Mouse (Mus musculus): ENCODE results near the gene Tfcp2. TPM values are rescaled to one million over a fixed set of nuclear protein-coding genes. Genes with fewer than 3 reads are reported as not detected.

Gene Tfcp2
- polyA plus RNA-seq, 1 experiment from 2014 or later: 25.4 TPM

DNA sequence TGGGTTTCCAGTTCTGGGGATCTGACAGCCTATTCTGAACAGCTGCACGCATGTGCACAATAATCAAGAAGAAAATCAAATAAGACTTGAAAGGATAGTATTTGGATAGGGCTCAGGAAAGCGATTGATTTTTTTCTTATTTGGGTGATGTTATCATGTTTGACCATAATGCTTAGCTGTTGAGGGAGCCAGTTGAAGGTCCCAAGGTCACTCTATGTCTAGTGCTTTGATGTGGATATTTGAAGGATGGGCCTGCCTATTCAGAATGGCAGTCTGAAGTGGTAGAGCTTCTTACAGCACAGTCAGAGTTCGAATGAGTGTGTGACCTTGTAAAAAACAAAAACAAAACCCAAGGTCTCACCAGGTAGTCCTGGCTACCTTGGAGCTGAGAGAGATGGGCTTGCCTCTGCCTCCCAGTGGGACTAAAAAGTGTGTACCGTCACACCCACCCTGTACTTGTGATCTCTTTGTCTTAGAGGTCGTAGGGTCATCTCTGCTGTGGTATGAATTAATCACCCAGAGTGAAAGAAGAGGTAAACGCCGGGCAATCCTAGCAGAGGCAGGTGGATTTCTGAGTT, 77.8 kb downstream of the Tfcp2 start:
- Histone ChIP-seq H3K9ac (no peak overlapping the region), H3K4me3 (no peak overlapping the region), H3K27ac (no peak overlapping the region), H3K36me3 (peaks cover 68% of the 10 kb centered on the region), H3K9me3 (no peaks in the 10 kb centered on the region), H3K4me1 (peaks cover 10% of the 10 kb centered on the region), H3K27me3 (no peaks in the 10 kb centered on the region), H3K4me2 (no peak overlapping the region)
- no peak for ATAC-seq (ENCODE audit: insufficient number of reproducible peaks, low FRiP score, low TSS enrichment, low read depth)
- 84% methylated on average over 7 of the region's 7 CpGs for WGBS

DNA sequence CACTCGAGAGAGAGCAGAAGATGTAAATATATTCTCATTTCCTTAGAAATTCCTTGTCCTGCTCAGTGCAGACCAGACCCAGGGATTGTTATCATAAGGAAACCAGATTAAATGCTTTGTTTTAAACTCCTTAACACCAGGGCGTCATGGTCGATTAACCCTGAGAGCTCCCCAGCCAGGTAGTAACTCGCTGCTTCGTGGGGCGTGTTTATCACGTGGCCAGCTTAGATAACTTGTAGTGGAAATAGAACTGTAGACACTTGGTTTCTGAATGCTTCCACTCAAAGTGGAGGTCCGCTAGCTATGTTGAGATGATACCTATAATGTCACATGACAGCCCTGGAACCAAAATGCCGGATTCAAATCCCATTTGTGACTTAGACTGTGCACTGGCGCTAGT, 81.8 kb downstream of the Tfcp2 start:
- H3K4me1 ChIP-seq: peaks cover 18% of the 10 kb centered on the region
- H3K4me2 ChIP-seq: peak overlapping the region; percentile 71
- 71% methylated on average over 10 of the region's 10 CpGs for WGBS
- H3K9me3 ChIP-seq: no peaks in the 10 kb centered on the region
- no peak overlapping the region for H3K27ac ChIP-seq
- H3K4me3 ChIP-seq: peak overlapping the region; percentile 92
- no peak overlapping the region for H3K9ac ChIP-seq
- peaks cover 30% of the 10 kb centered on the region for H3K36me3 ChIP-seq
- H3K27me3 ChIP-seq: no peaks in the 10 kb centered on the region
- ATAC-seq (ENCODE audit: insufficient number of reproducible peaks, low FRiP score, low TSS enrichment, low read depth): no peak

DNA sequence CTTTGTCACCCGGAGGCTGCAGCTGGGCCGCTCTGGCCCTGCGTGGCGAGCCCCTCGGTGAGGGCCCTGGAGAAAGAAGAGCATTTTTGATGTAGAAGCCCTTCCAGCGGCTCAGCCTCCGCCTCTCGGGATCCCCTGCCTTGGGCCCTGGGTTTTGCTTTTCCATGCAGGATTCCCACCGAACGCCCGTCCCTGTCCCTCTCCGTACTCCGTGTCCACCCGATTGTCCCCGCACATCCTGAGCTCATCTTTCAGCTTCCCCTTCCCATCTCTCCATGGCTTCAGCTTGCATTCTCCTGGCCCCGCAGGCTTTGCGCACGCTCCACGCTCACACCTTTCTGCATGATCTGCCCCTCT, 82.6 kb downstream of the Tfcp2 start:
- H3K27me3 ChIP-seq: no peaks in the 10 kb centered on the region
- ATAC-seq (ENCODE audit: insufficient number of reproducible peaks, low FRiP score, low TSS enrichment, low read depth): no peak
- peak overlapping the region; percentile 74 for H3K9ac ChIP-seq
- H3K4me1 ChIP-seq: peaks cover 18% of the 10 kb centered on the region
- H3K36me3 ChIP-seq: peaks cover 22% of the 10 kb centered on the region
- WGBS: under 1% methylated on average over 19 of the region's 19 CpGs
- peak overlapping the region; percentile 92 for H3K4me3 ChIP-seq
- peak overlapping the region; percentile 87 for H3K27ac ChIP-seq
- no peaks in the 10 kb centered on the region for H3K9me3 ChIP-seq
- peak overlapping the region; percentile 71 for H3K4me2 ChIP-seq

DNA sequence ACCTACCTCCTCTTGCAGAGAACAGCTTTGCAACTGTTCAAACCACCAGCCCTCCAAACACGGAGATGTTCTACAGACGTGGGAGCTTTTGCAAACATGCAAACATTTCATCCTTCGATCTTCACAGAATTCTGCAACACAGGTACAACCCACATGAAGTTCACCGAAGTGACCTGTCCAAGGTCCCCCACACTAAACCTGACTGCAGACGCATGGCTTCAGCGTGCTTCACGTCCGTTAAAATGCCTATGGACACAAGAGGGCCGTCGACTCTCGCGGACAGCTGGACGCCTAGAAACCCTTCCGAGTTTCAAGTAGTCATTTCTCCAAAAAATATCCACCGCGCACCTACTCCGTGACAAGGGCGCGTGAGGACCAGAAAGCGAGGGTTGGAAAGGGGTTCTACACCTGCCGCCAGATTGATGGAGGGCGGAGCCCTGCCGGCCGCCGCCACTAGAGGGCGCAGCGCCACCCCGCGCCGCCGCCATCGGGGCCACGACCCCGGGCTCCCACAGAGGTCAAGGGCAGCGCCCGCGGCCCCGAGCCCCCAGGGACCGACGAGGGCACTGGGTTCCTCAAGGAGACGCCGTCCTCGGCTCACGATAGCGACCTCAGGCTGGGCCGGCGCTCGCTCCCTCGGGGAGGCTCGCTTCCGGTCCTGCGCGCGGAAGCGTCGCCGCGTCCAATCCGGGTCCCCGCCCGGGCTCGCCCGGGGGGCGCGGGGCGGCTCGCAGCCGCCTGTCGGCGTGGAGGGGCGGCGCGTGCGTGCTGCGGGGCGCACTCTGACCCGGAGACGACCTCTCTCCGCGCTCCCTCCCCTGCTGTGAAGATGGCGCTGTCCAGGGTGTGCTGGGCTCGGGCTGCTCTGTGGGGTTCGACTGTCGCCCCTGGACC, 83.3 kb downstream of the Tfcp2 start, which contains the start of gene Letmd1:
Gene Letmd1 (plus strand): TSS at position 729 of the 894 bp plus-strand sequence.
- Histone ChIP-seq H3K4me2 (peak within 1 kb of the TSS; percentile 71), H3K4me3 (peak within 1 kb of the TSS; percentile 92), H3K27me3 (no peaks in the 10 kb centered on the region), H3K36me3 (peaks cover 16% of the 10 kb centered on the region), H3K27ac (peak within 1 kb of the TSS; percentile 87), H3K9me3 (no peaks in the 10 kb centered on the region), H3K9ac (peak within 1 kb of the TSS; percentile 74), H3K4me1 (peaks cover 18% of the 10 kb centered on the region)
- ATAC-seq (ENCODE audit: insufficient number of reproducible peaks, low FRiP score, low TSS enrichment, low read depth): peak; percentile 91
- WGBS: 3% methylated on average over 83 of the region's 84 CpGs

GRCm38 (mm10) chr15:100467738-100468137, 84.1 kb downstream of the Tfcp2 start:
- H3K9ac ChIP-seq: no peak overlapping the region
- no peak for ATAC-seq (ENCODE audit: insufficient number of reproducible peaks, low FRiP score, low TSS enrichment, low read depth)
- WGBS: 41% methylated on average over 8 of the region's 8 CpGs
- H3K4me1 ChIP-seq: peaks cover 18% of the 10 kb centered on the region
- peak overlapping the region; percentile 92 for H3K4me3 ChIP-seq
- no peak overlapping the region for H3K27ac ChIP-seq
- peaks cover 10% of the 10 kb centered on the region; the same call in 1 of the 2 replicates for H3K36me3 ChIP-seq
- 0 out of 2 replicates have a peak, but pooled peaks cover 3% of the 10 kb centered on the region for H3K27me3 ChIP-seq
- H3K4me2 ChIP-seq: peak overlapping the region; percentile 71; the same call in 1 of the 2 replicates
- no peaks in the 10 kb centered on the region for H3K9me3 ChIP-seq

- peaks cover 18% of the 10 kb centered on the region for H3K4me1 ChIP-seq
- no peak overlapping the region for H3K4me2 ChIP-seq
- H3K27ac ChIP-seq: no peak overlapping the region
- ATAC-seq (ENCODE audit: insufficient number of reproducible peaks, low FRiP score, low TSS enrichment, low read depth): no peak
- H3K27me3 ChIP-seq: 0 out of 2 replicates have a peak, but pooled peaks cover 3% of the 10 kb centered on the region
- H3K4me3 ChIP-seq: no peak overlapping the region
- no peak overlapping the region for H3K9ac ChIP-seq
- WGBS: 77% methylated on average over 2 of the region's 2 CpGs
- no peaks in the 10 kb centered on the region for H3K36me3 ChIP-seq
- H3K9me3 ChIP-seq: no peaks in the 10 kb centered on the region
These were observed 86.4 kb downstream of the Tfcp2 start for GRCm38 (mm10) chr15:100465432-100465831.

- WGBS: 18% methylated on average over 6 of the region's 6 CpGs
- ATAC-seq (ENCODE audit: insufficient number of reproducible peaks, low FRiP score, low TSS enrichment, low read depth): no peak
These were observed 88.1 kb downstream of the Tfcp2 start for GRCm38 (mm10) chr15:100463712-100464111.

DNA sequence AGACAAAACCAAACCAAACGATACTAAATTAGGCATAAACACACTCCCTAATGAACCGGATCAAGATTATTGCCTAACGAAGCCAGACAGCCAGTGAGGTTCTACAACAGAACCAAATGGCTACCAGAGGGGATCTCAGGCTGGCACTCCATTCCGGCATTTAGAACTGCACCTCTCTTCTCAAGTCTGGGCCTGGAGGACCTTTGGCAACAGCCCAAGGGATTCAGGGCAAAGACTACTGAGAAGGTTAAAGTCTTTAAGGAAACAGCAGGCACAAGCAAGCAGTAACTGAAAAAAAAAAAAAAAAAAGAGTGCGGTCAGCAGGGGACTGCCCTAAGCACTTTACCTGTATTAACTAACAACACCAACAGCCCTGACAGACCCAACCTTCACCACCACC, 89.7 kb downstream of the Tfcp2 start:
- H3K4me3 ChIP-seq: no peak overlapping the region
- H3K27ac ChIP-seq: no peak overlapping the region
- WGBS: 69% methylated on average over 4 of the region's 5 CpGs
- H3K9me3 ChIP-seq: no peaks in the 10 kb centered on the region
- no peak overlapping the region for H3K9ac ChIP-seq
- H3K36me3 ChIP-seq: no peaks in the 10 kb centered on the region
- H3K4me2 ChIP-seq: no peak overlapping the region
- H3K4me1 ChIP-seq: peaks cover 4% of the 10 kb centered on the region; the same call in 1 of the 2 replicates
- ATAC-seq (ENCODE audit: insufficient number of reproducible peaks, low FRiP score, low TSS enrichment, low read depth): no peak
- 0 out of 2 replicates have a peak, but pooled peaks cover 10% of the 10 kb centered on the region for H3K27me3 ChIP-seq

More at GRCm38 (mm10) chr15:100463712-100464111, 88.1 kb downstream of the Tfcp2 start:
- H3K36me3 ChIP-seq: no peaks in the 10 kb centered on the region
- H3K4me1 ChIP-seq: peaks cover 9% of the 10 kb centered on the region
- H3K4me2 ChIP-seq: no peak overlapping the region
- H3K4me3 ChIP-seq: no peak overlapping the region
- 0 out of 2 replicates have a peak, but pooled peaks cover 6% of the 10 kb centered on the region for H3K27me3 ChIP-seq
- no peak overlapping the region for H3K27ac ChIP-seq
- H3K9me3 ChIP-seq: no peaks in the 10 kb centered on the region
- H3K9ac ChIP-seq: no peak overlapping the region

DNA sequence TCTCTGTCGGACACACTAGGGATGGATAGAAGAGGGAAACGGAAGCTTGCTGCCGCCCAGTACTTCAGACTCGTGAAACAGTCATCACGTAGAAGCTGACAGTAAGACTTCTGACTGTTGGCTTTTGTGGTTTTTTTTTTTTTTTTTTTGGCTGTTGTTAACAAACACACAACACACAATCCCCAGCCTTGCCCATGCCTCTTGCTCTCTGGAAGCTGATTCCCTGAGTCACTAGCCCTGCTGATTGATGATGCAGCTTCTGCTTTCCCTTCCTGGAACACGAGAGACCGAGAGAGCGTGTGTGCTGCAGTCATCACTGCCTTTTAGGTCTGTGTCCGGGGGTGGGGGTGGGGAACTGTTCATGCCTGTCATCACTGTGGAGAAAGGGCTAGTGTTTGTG, 90.2 kb downstream of the Tfcp2 start:
- H3K9me3 ChIP-seq: no peaks in the 10 kb centered on the region
- no peaks in the 10 kb centered on the region for H3K36me3 ChIP-seq
- H3K4me1 ChIP-seq: peaks cover 4% of the 10 kb centered on the region; the same call in 1 of the 2 replicates
- H3K27me3 ChIP-seq: 0 out of 2 replicates have a peak, but pooled peaks cover 10% of the 10 kb centered on the region
- WGBS: 63% methylated on average over 9 of the region's 9 CpGs
- no peak for ATAC-seq (ENCODE audit: insufficient number of reproducible peaks, low FRiP score, low TSS enrichment, low read depth)
- no peak overlapping the region for H3K4me2 ChIP-seq
- H3K9ac ChIP-seq: no peak overlapping the region
- no peak overlapping the region for H3K27ac ChIP-seq
- no peak overlapping the region for H3K4me3 ChIP-seq

- Histone ChIP-seq H3K9ac (no peak overlapping the region), H3K9me3 (no peaks in the 10 kb centered on the region), H3K27me3 (0 out of 2 replicates have a peak, but pooled peaks cover 10% of the 10 kb centered on the region), H3K4me3 (no peak overlapping the region), H3K4me2 (peak overlapping the region; percentile 24), H3K4me1 (peaks cover 4% of the 10 kb centered on the region; the same call in 1 of the 2 replicates), H3K36me3 (no peaks in the 10 kb centered on the region), H3K27ac (no peak overlapping the region)
- ATAC-seq (ENCODE audit: insufficient number of reproducible peaks, low FRiP score, low TSS enrichment, low read depth): no peak
- WGBS: 11% methylated on average over 12 of the region's 12 CpGs
These were observed 90.9 kb downstream of the Tfcp2 start for GRCm38 (mm10) chr15:100460942-100461341.

DNA sequence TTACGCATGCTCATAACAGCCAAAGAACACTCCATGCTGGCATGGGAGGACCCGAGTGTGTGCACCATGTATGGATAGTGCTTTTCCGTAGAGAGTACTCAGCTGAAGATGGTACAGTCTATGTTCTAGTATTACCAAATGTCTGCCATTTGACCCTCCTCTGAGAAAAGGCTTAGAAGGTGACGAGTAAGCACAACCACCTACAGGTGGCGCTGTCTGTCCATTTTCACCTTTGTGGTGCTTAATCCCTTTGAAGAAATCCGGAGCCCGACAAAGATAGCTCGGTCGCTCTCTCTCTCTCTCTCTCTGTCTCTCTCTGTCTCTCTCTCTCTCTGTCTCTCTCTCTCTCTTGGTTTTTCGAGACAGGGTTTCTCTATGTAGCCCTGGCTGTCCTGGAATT, 93.8 kb downstream of the Tfcp2 start:
- no peak overlapping the region for H3K4me3 ChIP-seq
- H3K4me2 ChIP-seq: no peak overlapping the region
- H3K36me3 ChIP-seq: no peaks in the 10 kb centered on the region
- H3K9ac ChIP-seq: no peak overlapping the region
- H3K27me3 ChIP-seq: 0 out of 2 replicates have a peak, but pooled peaks cover 10% of the 10 kb centered on the region
- 40% methylated on average over 10 of the region's 10 CpGs for WGBS
- H3K9me3 ChIP-seq: no peaks in the 10 kb centered on the region
- H3K4me1 ChIP-seq: peaks cover 4% of the 10 kb centered on the region; the same call in 1 of the 2 replicates
- no peak overlapping the region for H3K27ac ChIP-seq
- ATAC-seq (ENCODE audit: insufficient number of reproducible peaks, low FRiP score, low TSS enrichment, low read depth): no peak

GRCm38 (mm10) chr15:100457340-100457739, 94.5 kb downstream of the Tfcp2 start:
- Histone ChIP-seq H3K9ac (no peak overlapping the region), H3K4me3 (no peak overlapping the region), H3K27me3 (0 out of 2 replicates have a peak, but pooled peaks cover 7% of the 10 kb centered on the region), H3K27ac (no peak overlapping the region), H3K9me3 (no peaks in the 10 kb centered on the region), H3K36me3 (no peaks in the 10 kb centered on the region), H3K4me1 (peaks cover 4% of the 10 kb centered on the region; the same call in 1 of the 2 replicates), H3K4me2 (no peak overlapping the region)
- 7% methylated on average over 17 of the region's 17 CpGs for WGBS
- no peak for ATAC-seq (ENCODE audit: insufficient number of reproducible peaks, low FRiP score, low TSS enrichment, low read depth)
